In the genomic region with DNA sequence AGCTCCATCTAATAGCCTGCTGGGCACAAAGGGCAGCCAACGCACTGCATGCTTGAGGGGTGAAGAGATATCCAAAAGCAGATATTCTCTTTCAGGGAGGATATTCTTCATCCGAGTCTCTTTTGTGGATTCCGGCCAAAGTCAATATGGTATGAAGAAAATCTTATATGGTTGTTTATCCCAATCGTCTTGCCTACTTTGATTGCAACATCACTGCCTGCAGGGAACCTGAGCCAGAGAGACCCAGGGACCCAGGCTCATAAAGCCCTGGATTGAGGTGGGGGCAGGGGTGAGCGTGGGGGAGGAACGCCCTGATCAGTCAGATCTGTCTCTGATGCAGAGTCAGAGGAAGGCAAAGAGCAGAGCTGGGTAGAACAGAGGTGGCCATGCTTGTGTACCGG, we compare ENCODE assay signal across 19 mouse cellular contexts. TPM values are rescaled to one million over a fixed set of nuclear protein-coding genes. Genes with fewer than 3 reads are reported as not detected.
A peak's percentile ranks its signal among the peaks of the same experiment; 100 is the strongest.
DNase-seq lines count a peak whose midpoint lies in the region; ATAC-seq lines count a peak whose summit lies in the region.
"Had no signal": no experiment of that assay in that cellular context is flagged by ENCODE, and none has a peak within 500 bp of the region (broad histone marks: within the 10 kb centered on the region; RNA-seq: fewer than 3 reads in every experiment).

No protein-coding gene starts in this region.

- H3K27ac ChIP-seq in hindbrain, embryonic 12.5 days = 0 out of 2 replicates have a peak overlapping the region, but pooled peaks have one; percentile 1
- H3K27ac ChIP-seq in hindbrain, embryonic 16.5 days (ENCODE audit: low read depth, low read length) = no peak overlapping the region
- H3K27ac ChIP-seq: hindbrain, postnatal 0 days; limb, embryonic 10.5 days; liver, embryonic 14.5 days had no signal

- H3K4me2 ChIP-seq in hindbrain, embryonic 12.5 days (replicated peaks) = no peak overlapping the region
- H3K4me2 ChIP-seq in hindbrain, embryonic 16.5 days (ENCODE audit: low read length) = no peak overlapping the region

- H3K36me3 ChIP-seq in hindbrain, embryonic 12.5 days = no peaks in the 10 kb centered on the region
- H3K36me3 ChIP-seq in hindbrain, embryonic 16.5 days (ENCODE audit: control insufficient read depth, insufficient read depth, low read length) = no peaks in the 10 kb centered on the region
- H3K36me3 ChIP-seq: G1E; limb, embryonic 10.5 days had no signal

- no peaks in the 10 kb centered on the region for H3K27me3 ChIP-seq in hindbrain, embryonic 12.5 days
- H3K27me3 ChIP-seq in hindbrain, embryonic 16.5 days (replicated peaks; ENCODE audit: control insufficient read depth, insufficient read depth, low read length) = no peaks in the 10 kb centered on the region

- WGBS in hindbrain, embryonic 12.5 days = 73% methylated on average over 7 of the region's 7 CpGs
- 66% methylated on average over 7 of the region's 7 CpGs for WGBS in hindbrain, embryonic 16.5 days

- H3K9ac ChIP-seq in hindbrain, embryonic 12.5 days = no peak overlapping the region
- H3K9ac ChIP-seq in hindbrain, embryonic 16.5 days (ENCODE audit: low read depth, low read length) = no peak overlapping the region
- H3K9ac ChIP-seq: liver, embryonic 14.5 days had no signal

- H3K4me1 ChIP-seq in hindbrain, embryonic 12.5 days = no peaks in the 10 kb centered on the region; the same call in 1 of the 2 replicates
- H3K4me1 ChIP-seq in hindbrain, embryonic 16.5 days (ENCODE audit: control insufficient read depth, insufficient read depth, low read depth, low read length) = peaks cover 3% of the 10 kb centered on the region; the same call in 1 of the 2 replicates
- H3K4me1 ChIP-seq: megakaryocyte, embryonic 14.5 days had no signal

- no peak for ATAC-seq in hindbrain, embryonic 12.5 days (ENCODE audit: low FRiP score)
- no peak for ATAC-seq in hindbrain, embryonic 16.5 days
- ATAC-seq: lung, postnatal 0 days had no signal

- no peaks in the 10 kb centered on the region for H3K9me3 ChIP-seq in hindbrain, embryonic 12.5 days (replicated peaks)
- no peaks in the 10 kb centered on the region for H3K9me3 ChIP-seq in hindbrain, embryonic 16.5 days (ENCODE audit: control insufficient read depth, low read length)
- H3K9me3 ChIP-seq: G1E; limb, embryonic 10.5 days had no signal

- DNase-seq in 3134 (ENCODE audit: extremely low read depth, insufficient read length, low spot score) (peak; percentile 4), adipocyte (ENCODE audit: low spot score) (peak; percentile 31)
- peak; percentile 86 for DNase-seq in gonadal fat pad, adult 2 months (ENCODE audit: low read depth)
- DNase-seq in layer of hippocampus, adult 8-10 months (ENCODE audit: low spot score in 2 of 2) = no peak
- no peak for DNase-seq in thymus, postnatal 25 days
- no peak for DNase-seq in frontal cortex, postnatal 25 days (ENCODE audit: low spot score in 2 of 2)
- DNase-seq: adrenal gland, postnatal 25 days; cerebellum, adult 9-10 months; heart, postnatal 10 days; kidney, postnatal 10 days; right cerebral cortex, postnatal 25 days had no signal

- H3K4me3 ChIP-seq in hindbrain, embryonic 12.5 days = no peak overlapping the region
- no peak overlapping the region for H3K4me3 ChIP-seq in hindbrain, embryonic 16.5 days (ENCODE audit: low read length)
- H3K4me3 ChIP-seq: limb, embryonic 10.5 days; megakaryocyte, embryonic 14.5 days had no signal

RNA-seq across cellular contexts. Expression of gene Fam160a1, which starts 52.2 kb away (rescaled TPM):
- 1.6 and 1.7 TPM in 2 replicates for polyA plus RNA-seq in hindbrain, embryonic 12.5 days (2016; fragmentation: Nextera tagmentation; extraction: Ambion mirVana)
- polyA plus RNA-seq in hindbrain, embryonic 16.5 days (2015; fragmentation: Nextera tagmentation; extraction: Ambion mirVana) = 0.57 and 0.63 TPM in 2 replicates
- polyA plus RNA-seq in gonadal fat pad, adult 2 months (2012; rRNA removed) = 14.4 and 15.6 TPM in 2 replicates
- total RNA-seq in layer of hippocampus, adult 8-10 months (2022) = 10 to 100 TPM in 1 of 4 experiments, 1 to 10 TPM in 3; 8.0 to 11.8 (median 9.4) TPM
- polyA plus RNA-seq: G1E had no signal

Comparison
In these comparisons a context has a peak if more than half of its experiments do, and no peak if none do; other contexts are left out.
1. DNase-seq: peak in 3134 (single experiment), adipocyte (single experiment) and gonadal fat pad, adult 2 months (single experiment); none in layer of hippocampus, adult 8-10 months (0 of 2), thymus, postnatal 25 days (single experiment) and frontal cortex, postnatal 25 days (0 of 2).